Mouse (Mus musculus) heart, adult 2 months (tissue): ENCODE measurements around the gene Rfpl4. TPM values are rescaled to one million over a fixed set of nuclear protein-coding genes. Genes with fewer than 3 reads are reported as not detected.
"Not testable (repeated sequence)": the region's sequence is repeated elsewhere in the genome, so short reads cannot be mapped to it uniquely, and the experiment has no call there.

Source experiments
- DNase-seq, 2 experiments: peaks; one replicate each; pipeline ENCODE4 v3.0.0; 2021
- H3K27ac ChIP-seq: fragments of 200-600 bp; 2 replicates; pipeline ENCODE4 v1.8.1; 2022
- H3K27me3 ChIP-seq: fragments of 200-500 bp; 2 replicates; pipeline ENCODE4 v1.6.1; 2012; ENCODE audit warnings: mild to moderate bottlenecking, low read length, inconsistent platforms, mixed read lengths; ENCODE audit not compliant: control insufficient read depth, insufficient read depth
- H3K36me3 ChIP-seq: fragments of 200-500 bp; 2 replicates; pipeline ENCODE4 v1.6.1; 2012; ENCODE audit warnings: low read length, inconsistent platforms; ENCODE audit not compliant: control insufficient read depth, insufficient read depth
- H3K4me1 ChIP-seq: fragments of 200-500 bp; 2 replicates; pipeline ENCODE4 v1.6.1; 2011; ENCODE audit warnings: low read length; ENCODE audit not compliant: control insufficient read depth, insufficient read depth
- H3K4me3 ChIP-seq: fragments of 200-600 bp; 2 replicates; pipeline ENCODE4 v1.8.1; 2022
- H3K79me2 ChIP-seq: fragments of 200-500 bp; replicated peaks from 2 replicates; pipeline ENCODE4 v1.6.1; 2012; ENCODE audit warnings: mild to moderate bottlenecking, inconsistent platforms, low read length, moderate library complexity, mixed read lengths; ENCODE audit not compliant: control insufficient read depth, insufficient read depth
- H3K9ac ChIP-seq: fragments of 200-500 bp; 2 replicates; pipeline ENCODE4 v1.6.1; 2012; ENCODE audit warnings: low read depth, mild to moderate bottlenecking, control low read depth, inconsistent platforms, low read length, mixed read lengths
- CTCF ChIP-seq: fragments of 200-600 bp; IDR thresholded peaks from 2 replicates; pipeline ENCODE4 v1.8.1; 2022; ENCODE audit warnings: antibody characterized with exemption, mild to moderate bottlenecking, moderate library complexity
- EP300 ChIP-seq: fragments of 200-500 bp; IDR thresholded peaks from 2 replicates; pipeline ENCODE4 v1.6.1; 2011; ENCODE audit warnings: low read depth, low read length, control low read depth; ENCODE audit not compliant: insufficient read depth
- POLR2A ChIP-seq: fragments of 200-500 bp; IDR thresholded peaks from 2 replicates; pipeline ENCODE4 v1.6.1; 2011; ENCODE audit warnings: mild to moderate bottlenecking, low read depth, low read length, control low read depth; ENCODE audit not compliant: insufficient read depth
- WGBS: fragments of 180-500 bp; shearing (Covaris S2); methylation state at CpG from one replicate; pipeline ENCODE4 v1.1.7; 2018; 5-methylcytosine and 5-hydroxymethylcytosine counted together
- intact Hi-C: fragments of 180-260 bp; cut with DNase I; formaldehyde crosslinking; loops from one replicate; pipeline ENCODE4 v1.15.1; 2025
- polyA plus RNA-seq: library from polyadenylated mRNA; depleted of rRNA; stranded (reverse); fragments of >200 nt; gene quantifications from 2 replicates; pipeline ENCODE4 v1.2.3, GENCODE M21; 2012
- total RNA-seq, 2 experiments: library from RNA; stranded (reverse); gene quantifications; 2 replicates each; pipeline ENCODE4 v1.2.3; 2021

The Rfpl4 gene
- total and polyA plus RNA-seq, 3 experiments, result not detected

DNA sequence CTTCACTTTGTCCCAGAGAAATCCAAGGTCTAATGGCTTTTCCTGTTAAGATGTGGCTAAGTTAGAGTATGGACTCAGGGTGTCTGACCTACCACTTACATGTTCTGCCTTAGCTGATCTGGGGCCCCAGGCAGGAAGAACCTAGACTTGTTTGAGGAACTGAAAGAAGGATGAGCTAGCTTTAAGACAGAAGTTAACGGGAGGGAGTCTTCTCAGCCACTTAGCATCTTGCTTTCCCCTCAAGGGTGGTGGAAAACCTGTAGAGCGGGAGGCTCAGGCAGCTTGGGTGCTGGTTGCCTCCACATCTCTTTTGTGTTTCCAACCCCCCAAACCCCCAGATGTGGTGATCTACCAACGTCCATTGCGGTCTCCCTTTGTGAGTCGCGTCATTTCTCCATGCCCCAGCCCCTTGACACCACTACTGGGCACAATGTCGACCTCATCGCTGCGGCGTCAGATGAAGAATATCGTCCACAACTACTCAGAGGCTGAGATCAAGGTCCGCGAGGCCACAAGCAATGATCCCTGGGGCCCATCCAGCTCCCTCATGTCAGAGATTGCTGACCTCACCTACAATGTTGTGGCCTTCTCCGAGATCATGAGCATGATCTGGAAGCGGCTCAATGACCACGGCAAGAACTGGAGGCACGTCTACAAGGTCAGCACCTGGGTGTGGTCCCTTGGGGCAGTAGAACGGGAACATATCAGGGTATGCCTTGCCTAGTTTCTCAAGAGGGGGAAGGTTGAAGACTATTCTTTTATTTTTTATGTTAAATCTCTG, 33.2 kb downstream of the Rfpl4 start:
- peak in 1 of 2 experiments; percentile 40 for DNase-seq
- intact Hi-C loops, result no loop called here
- Histone ChIP-seq H3K27ac (no peak overlapping the region), H3K36me3 (peaks cover 24% of the 10 kb centered on the region), H3K4me1 (peaks cover 11% of the 10 kb centered on the region), H3K79me2 (peaks cover 16% of the 10 kb centered on the region), H3K9ac (no peak overlapping the region), H3K27me3 (no peaks in the 10 kb centered on the region), H3K4me3 (no peak overlapping the region)
- WGBS, result 71% methylated on average over 18 of the region's 18 CpGs
- TF ChIP-seq CTCF (no peak), POLR2A (0 out of 2 replicates have a peak, but pooled peaks have one; percentile 14)

DNA sequence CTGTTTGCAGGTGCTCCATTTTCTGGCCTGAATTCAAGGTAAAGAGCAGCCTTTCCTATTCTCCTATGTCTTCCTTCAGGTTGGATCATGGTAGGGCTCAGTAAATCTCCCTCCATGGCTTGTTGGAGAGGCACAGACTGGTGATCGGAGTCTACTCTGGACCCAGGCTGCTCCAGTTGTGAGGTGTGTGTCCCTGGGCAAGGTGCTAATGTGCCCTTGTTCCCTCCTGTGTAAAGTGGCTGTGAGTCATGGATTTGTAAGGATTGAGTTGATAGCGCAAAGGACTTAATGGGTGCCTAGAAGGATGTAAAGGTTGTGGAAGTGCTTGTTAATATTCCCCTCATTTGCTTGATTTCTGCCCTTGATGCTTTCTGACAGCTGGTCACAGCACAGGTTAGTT, 34.8 kb downstream of the Rfpl4 start:
- H3K27me3 ChIP-seq, result no peaks in the 10 kb centered on the region
- peaks cover 11% of the 10 kb centered on the region for H3K4me1 ChIP-seq
- no peak for DNase-seq
- intact Hi-C loops, result no loop called here
- peaks cover 23% of the 10 kb centered on the region for H3K36me3 ChIP-seq
- no peak overlapping the region for H3K27ac ChIP-seq
- WGBS, result 86% methylated on average over 2 of the region's 2 CpGs
- peaks cover 14% of the 10 kb centered on the region for H3K79me2 ChIP-seq
- H3K4me3 ChIP-seq, result no peak overlapping the region
- no peak overlapping the region for H3K9ac ChIP-seq
- TF ChIP-seq EP300 (no peak), CTCF (no peak), POLR2A (no peak)

DNA sequence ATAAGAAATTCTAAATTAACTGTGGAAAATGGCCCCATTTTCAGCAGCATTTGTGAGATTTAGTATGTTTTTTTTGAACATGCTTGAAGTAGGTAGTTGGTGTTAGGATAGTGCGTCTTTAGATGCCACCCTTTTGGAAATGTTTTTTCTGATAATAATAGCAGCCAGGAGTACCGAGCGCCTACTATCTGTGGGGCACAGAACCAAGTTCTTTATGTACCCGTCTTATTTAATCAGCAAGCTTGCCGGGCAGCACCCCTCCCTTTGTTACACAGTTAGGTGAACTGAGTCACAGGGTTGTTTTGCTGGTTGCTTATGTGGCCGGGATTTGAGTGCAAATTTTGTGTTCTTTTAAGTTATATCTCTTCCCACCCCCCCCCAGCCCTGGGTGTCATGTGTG, 35.5 kb downstream of the Rfpl4 start:
- peaks cover 9% of the 10 kb centered on the region for H3K4me1 ChIP-seq
- WGBS, result 15% methylated on average over 6 of the region's 6 CpGs
- H3K36me3 ChIP-seq, result peaks cover 26% of the 10 kb centered on the region
- peak overlapping the region; percentile 95 for H3K4me3 ChIP-seq
- 0 out of 2 replicates have a peak overlapping the region, but pooled peaks have one; percentile 8 for H3K9ac ChIP-seq
- TF ChIP-seq EP300 (no peak), POLR2A (no peak), CTCF (no peak; the same call in 1 of the 2 replicates)
- no peaks in the 10 kb centered on the region for H3K27me3 ChIP-seq
- H3K79me2 ChIP-seq, result peaks cover 12% of the 10 kb centered on the region
- intact Hi-C loops, result no loop called here
- H3K27ac ChIP-seq, result peak overlapping the region; percentile 96
- no peak for DNase-seq

DNA sequence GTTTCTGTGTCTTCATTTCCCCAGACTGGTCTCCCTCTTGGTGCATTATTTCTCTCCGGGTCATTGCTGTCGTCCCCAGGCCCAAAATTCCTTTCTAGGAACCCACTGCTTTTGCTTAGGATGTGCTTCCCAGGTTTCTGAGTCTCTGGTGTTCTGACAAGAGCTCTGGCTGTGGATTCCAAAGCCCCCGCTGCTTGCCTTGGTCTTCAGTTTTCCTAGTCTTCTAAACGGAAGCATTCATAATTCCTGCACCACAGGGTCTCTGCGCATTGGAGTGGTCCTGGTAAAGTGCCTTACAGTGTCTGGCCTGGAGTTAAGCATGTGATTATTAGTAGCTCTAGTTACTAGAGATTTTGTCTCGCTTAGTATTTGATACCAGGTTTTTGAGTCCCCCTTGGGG, 35.9 kb downstream of the Rfpl4 start:
- no peak for TF ChIP-seq CTCF
- TF ChIP-seq EP300, result no peak
- no peak for TF ChIP-seq POLR2A
- intact Hi-C loops, result loop anchor here (1.0 kb wide), 1 partner anchor 44 kb away; the partner anchor contains the start of gene Rasl2-9
- Histone ChIP-seq H3K9ac (peak overlapping the region; percentile 91), H3K36me3 (peaks cover 26% of the 10 kb centered on the region), H3K79me2 (peaks cover 9% of the 10 kb centered on the region), H3K27me3 (no peaks in the 10 kb centered on the region), H3K4me3 (peak overlapping the region; percentile 95), H3K27ac (peak overlapping the region; percentile 96), H3K4me1 (peaks cover 8% of the 10 kb centered on the region)
- 3% methylated on average over 6 of the region's 6 CpGs for WGBS
- DNase-seq, result no peak

DNA sequence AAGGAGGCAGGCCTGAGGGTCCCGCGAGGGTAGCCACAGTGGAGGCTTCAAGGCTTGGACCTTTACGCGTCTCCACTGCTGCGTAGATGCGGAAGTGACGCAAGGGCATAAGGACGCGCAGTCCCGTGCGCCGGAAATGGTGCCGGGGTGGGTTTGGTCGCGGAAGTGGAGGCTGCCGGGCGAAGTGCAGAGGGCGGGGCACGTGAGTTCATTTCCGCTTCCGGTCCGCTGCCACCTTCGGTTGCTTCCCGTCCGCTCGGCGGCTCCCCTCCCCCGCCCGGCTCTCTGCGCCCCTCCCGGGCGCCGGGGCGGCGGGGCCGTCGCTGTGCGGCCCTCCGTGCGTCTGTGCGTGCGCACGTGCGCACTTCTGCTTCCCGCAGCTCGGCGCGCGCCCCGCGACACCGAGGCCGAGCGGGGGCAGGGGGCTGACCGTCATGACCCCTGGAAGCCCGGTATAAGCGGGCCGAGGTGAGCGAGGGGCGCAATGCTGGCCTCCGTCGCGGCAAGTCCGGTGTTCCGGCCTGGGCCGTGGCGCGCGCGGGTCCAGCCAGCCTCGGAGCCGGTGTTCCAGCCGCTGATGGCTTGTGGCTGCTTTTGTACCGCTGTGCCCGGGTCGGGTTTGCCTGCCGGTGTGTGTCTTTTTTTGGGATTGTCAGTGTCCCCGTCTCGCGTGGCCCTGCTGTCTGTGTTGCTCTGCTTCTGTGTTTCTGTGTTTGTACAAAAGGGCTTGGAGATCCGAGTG, 36.6 kb downstream of the Rfpl4 start, which contains the start of gene Epn1:
Gene Epn1 (plus strand): TSS at position 226 of the 742 bp plus-strand sequence.
- peaks cover 6% of the 10 kb centered on the region for H3K4me1 ChIP-seq
- intact Hi-C loops, result loop anchor here (1.0 kb wide), 1 partner anchor 45 kb away; the partner anchor contains the start of gene Rasl2-9
- peaks cover 24% of the 10 kb centered on the region for H3K36me3 ChIP-seq
- peak; percentile 96 to 98 for DNase-seq
- TF ChIP-seq CTCF (no peak), POLR2A (peak; percentile 86), EP300 (peak; percentile 91)
- WGBS, result under 1% methylated on average over 67 of the region's 81 CpGs
- no peaks in the 10 kb centered on the region for H3K27me3 ChIP-seq
- H3K79me2 ChIP-seq, result peaks cover 7% of the 10 kb centered on the region
- H3K4me3 ChIP-seq, result peak within 1 kb of the TSS; percentile 95
- peak within 1 kb of the TSS; percentile 96 for H3K27ac ChIP-seq
- H3K9ac ChIP-seq, result peak within 1 kb of the TSS; percentile 91

DNA sequence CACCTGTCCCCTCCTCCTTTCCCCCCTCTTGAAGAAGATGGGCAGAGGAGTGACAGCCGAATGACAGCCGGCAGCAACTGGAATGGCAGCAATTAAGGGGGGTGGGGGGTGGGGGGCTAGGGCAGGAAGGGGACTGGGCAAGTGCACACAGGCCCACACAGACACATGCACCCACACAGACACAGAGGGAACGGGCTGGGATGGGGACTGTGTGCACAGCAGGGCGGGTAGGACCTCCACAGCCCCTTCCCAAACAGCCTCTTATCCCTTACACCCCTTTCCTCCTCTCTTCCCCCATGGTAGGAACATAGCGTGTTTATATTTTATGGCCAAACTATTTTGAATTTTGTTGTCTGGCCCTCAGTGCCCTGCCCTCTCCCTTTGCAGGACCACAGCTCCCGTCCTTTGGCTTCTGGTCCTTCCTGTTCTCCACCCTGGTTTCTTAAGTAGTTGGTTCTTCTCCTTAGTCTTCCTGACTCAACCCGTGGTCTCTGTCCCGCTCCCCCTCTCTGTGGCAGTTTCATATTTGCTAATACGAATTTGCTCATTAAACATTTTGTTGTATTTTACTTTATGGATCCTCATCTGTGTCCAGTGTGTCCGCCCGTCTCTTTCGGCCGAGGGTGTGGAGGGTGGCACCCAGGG, 37.3 kb downstream of the Rfpl4 start:
- 35% methylated on average over 10 of the region's 13 CpGs for WGBS
- peaks cover 17% of the 10 kb centered on the region for H3K36me3 ChIP-seq
- intact Hi-C loops, result loop anchor here (1.0 kb wide), 1 partner anchor 46 kb away; the partner anchor contains the start of gene Rasl2-9

More for the DNA sequence above, 37.3 kb downstream of the Rfpl4 start:
- H3K27me3 ChIP-seq, DNase-seq, H3K4me1 ChIP-seq, H3K79me2 ChIP-seq: not testable (repeated sequence)
- Histone ChIP-seq H3K27ac (peak overlapping the region; percentile 96), H3K4me3 (peak overlapping the region; percentile 95), H3K9ac (peak overlapping the region; percentile 45)
